Mouse (Mus musculus): ENCODE measurements around the gene Serpina3g. TPM values are rescaled to one million over a fixed set of nuclear protein-coding genes. Genes with fewer than 3 reads are reported as not detected.
A peak's percentile ranks its signal among the peaks of the same experiment; 100 is the strongest.

Gene Serpina3g
- polyA plus RNA-seq, 1 experiment from 2014 or later = 0.25 TPM

DNA sequence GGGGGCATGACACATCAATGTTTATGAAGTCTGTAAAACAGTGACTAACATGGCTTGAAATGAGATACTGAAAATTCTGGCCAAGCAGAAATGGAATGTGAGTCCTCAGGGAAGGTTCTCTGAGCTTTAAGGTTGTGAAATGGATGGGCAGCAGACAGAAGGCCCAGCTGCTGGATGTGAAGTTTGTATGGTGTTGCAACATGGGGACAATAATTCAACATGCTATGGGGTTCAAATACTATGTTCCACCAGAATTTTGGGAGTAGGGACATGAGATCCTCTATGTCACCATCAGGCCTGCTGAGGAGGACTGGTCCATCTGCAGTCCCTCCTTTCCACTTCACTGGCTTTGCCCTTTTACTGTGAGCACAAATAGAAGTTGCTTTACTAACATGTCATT is 7.3 kb downstream of the Serpina3g start:
- no peaks in the 10 kb centered on the region for H3K27me3 ChIP-seq (ENCODE audit: low read depth, poor library complexity, severe bottlenecking)
- no peak for DNase-seq (ENCODE audit: low spot score)

DNA sequence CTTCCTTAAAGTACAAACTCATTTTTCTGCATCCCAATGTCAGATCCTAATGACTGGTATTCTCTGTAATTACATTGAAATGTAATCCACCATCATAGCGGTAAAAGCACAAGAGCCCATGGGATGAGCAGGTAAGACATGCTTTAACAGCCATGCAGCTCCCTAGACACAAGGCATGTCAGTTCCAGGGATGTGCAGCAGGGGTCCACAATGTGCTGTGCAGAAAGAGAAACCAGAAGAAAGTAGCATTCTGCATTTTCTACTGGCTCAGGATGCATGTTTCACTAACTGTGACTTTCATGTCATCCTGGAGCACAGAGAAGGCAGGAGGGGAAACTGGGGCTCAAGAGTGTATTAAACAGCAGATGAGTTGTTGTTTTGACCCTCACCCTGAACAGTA is 9.0 kb downstream of the Serpina3g start:
- Histone ChIP-seq H3K36me3 (no peaks in the 10 kb centered on the region), H3K27me3 (ENCODE audit: low read depth, poor library complexity, severe bottlenecking) (no peaks in the 10 kb centered on the region), H3K9me3 (replicated peaks) (no peaks in the 10 kb centered on the region), H3K27ac (replicated peaks) (no peak overlapping the region), H3K4me1 (peaks cover 15% of the 10 kb centered on the region), H3K4me3 (no peak overlapping the region)
- no peak for DNase-seq (ENCODE audit: low spot score)
- WGBS = 83% methylated on average over 1 of the region's 1 CpGs

More for the DNA sequence above, 7.3 kb downstream of the Serpina3g start:
- Histone ChIP-seq H3K36me3 (no peaks in the 10 kb centered on the region), H3K4me3 (no peak overlapping the region), H3K9me3 (replicated peaks) (no peaks in the 10 kb centered on the region), H3K27ac (replicated peaks) (no peak overlapping the region), H3K4me1 (peaks cover 15% of the 10 kb centered on the region)

DNA sequence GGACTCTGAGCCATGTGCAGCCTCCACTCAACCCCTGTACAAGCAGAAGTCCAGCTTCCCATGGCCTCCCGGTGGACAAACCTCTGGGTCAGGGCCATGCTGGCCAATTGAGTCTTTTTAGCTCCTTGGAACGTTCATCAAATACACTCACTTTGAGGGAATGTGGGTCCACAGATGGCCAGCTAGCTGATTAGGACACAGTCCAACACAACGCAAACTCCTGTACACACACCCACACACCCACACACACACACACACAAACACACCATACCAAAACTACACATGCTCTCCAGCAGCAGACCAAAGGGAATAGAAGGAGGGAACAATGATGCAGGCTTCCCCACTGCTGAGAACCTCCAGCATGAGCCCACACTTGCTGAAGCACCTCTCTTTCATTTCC is 9.6 kb downstream of the Serpina3g start:
- 87% methylated on average over 3 of the region's 3 CpGs for whole genome bisulfite sequencing
- H3K27me3 ChIP-seq (ENCODE audit: low read depth, poor library complexity, severe bottlenecking) = no peaks in the 10 kb centered on the region
- H3K4me3 ChIP-seq = no peak overlapping the region
- H3K36me3 ChIP-seq = no peaks in the 10 kb centered on the region
- H3K9me3 ChIP-seq (replicated peaks) = no peaks in the 10 kb centered on the region
- no peak overlapping the region for H3K27ac ChIP-seq (replicated peaks)
- peaks cover 15% of the 10 kb centered on the region for H3K4me1 ChIP-seq
- DNase-seq (ENCODE audit: low spot score) = no peak

DNA sequence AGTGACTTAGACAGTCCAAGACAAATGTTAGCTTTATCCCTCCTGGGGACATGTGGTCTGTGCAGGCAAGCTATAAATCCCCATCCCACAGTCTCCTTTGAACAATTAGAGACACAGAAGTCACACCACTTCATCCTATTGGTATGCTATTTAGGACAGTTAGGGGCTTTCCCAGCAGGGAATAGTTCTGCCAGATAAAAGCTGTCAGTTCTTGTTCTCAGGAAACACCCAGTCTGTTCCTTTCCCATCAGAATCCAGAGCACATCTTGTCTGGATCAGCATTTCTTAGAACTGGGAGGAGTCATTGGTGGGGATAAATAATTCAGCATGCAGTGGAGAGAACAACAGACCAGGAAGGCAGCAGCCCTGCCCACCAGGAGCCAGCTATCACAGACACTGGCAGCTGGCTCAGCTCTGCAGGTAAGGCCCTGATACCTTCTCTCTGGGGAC is 11.5 kb downstream of the Serpina3g start:
- peak overlapping the region; percentile 55; the same call in 1 of the 2 replicates for H3K27ac ChIP-seq (replicated peaks)
- H3K9me3 ChIP-seq (replicated peaks) = no peaks in the 10 kb centered on the region
- H3K36me3 ChIP-seq = no peaks in the 10 kb centered on the region
- no peak for DNase-seq (ENCODE audit: low spot score)
- peaks cover 15% of the 10 kb centered on the region for H3K4me1 ChIP-seq
- H3K4me3 ChIP-seq = no peak overlapping the region
- no peaks in the 10 kb centered on the region for H3K27me3 ChIP-seq (ENCODE audit: low read depth, poor library complexity, severe bottlenecking)

DNA sequence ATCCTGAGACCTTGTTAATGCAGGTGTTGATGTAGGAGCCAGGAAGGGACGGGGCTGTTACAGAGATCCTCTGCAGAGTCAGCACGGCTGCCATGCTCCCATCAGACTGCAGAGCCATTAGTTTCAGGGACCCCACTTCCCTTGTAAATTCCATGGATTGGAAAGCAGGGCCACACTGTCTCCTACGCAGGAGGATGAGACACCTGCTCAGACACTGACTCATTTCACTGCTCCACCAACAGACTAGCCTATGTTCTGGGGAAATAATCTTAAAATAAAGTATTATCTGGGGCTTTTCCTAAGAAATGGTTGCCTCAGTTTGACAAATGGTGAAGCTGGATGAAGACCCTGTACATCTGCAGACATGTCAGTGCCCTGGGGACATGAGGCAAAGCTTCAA is 12.2 kb downstream of the Serpina3g start:
- no peaks in the 10 kb centered on the region for H3K9me3 ChIP-seq (replicated peaks)
- WGBS = 85% methylated on average over 3 of the region's 3 CpGs
- H3K4me1 ChIP-seq = peaks cover 15% of the 10 kb centered on the region
- peak overlapping the region; percentile 55; the same call in 1 of the 2 replicates for H3K27ac ChIP-seq (replicated peaks)
- no peak for DNase-seq (ENCODE audit: low spot score)
- no peaks in the 10 kb centered on the region for H3K27me3 ChIP-seq (ENCODE audit: low read depth, poor library complexity, severe bottlenecking)
- no peak overlapping the region for H3K4me3 ChIP-seq
- no peaks in the 10 kb centered on the region for H3K36me3 ChIP-seq

DNA sequence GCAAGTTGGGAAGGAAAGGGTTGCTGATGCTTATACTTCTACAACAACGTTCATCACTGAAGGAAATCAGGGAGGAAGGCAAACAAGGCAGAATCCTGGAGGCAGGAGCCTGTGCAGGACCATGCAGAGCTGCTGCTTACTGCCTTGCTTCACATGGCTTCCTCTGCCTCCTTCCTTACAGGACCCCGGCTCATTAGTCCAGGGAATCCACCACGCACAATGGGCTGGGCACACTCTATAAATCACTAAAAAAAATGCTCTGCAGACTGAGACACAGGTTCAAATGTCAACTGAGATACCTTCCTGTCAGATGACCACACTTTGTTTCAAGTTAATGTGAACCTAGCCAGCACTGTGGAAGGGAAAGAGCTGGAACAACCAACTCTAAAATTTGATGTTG is 25.0 kb downstream of the Serpina3g start:
- no peak overlapping the region for H3K4me3 ChIP-seq
- peaks cover 13% of the 10 kb centered on the region for H3K4me1 ChIP-seq
- no peak for DNase-seq (ENCODE audit: low spot score)
- H3K9me3 ChIP-seq (replicated peaks) = no peaks in the 10 kb centered on the region
- H3K27ac ChIP-seq (replicated peaks) = no peak overlapping the region
- 85% methylated on average over 3 of the region's 3 CpGs for WGBS
- no peaks in the 10 kb centered on the region for H3K27me3 ChIP-seq (ENCODE audit: low read depth, poor library complexity, severe bottlenecking)
- no peaks in the 10 kb centered on the region for H3K36me3 ChIP-seq

DNA sequence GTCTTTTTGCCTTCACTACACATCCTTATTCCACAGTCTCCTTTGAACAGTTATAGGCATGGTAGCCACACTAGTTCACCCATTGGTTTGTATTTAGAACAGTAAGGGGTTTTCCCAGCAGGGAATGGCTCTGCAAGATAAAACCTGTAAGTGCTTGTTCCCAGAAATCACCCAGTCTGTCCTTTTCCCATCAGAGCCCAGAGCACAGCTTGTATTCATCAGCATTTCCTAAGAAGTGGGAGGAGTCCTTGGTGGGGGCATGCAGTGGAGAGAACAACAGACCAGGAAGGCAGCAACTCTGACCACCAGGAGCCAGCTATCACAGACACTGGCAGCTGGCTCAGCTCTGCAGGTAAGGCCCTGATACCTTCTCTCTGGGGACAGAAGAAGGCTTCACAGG is 26.8 kb downstream of the Serpina3g start, which contains the start of gene Serpina3i:
Gene Serpina3i (plus strand): TSS at position 260 of the 400 bp plus-strand sequence.
- Histone ChIP-seq H3K36me3 (no peaks in the 10 kb centered on the region), H3K27me3 (ENCODE audit: low read depth, poor library complexity, severe bottlenecking) (no peaks in the 10 kb centered on the region), H3K4me1 (peaks cover 13% of the 10 kb centered on the region), H3K27ac (replicated peaks) (no peak within 1 kb of the TSS), H3K9me3 (replicated peaks) (no peaks in the 10 kb centered on the region), H3K4me3 (no peak within 1 kb of the TSS)
- DNase-seq (ENCODE audit: low spot score) = no peak

DNA sequence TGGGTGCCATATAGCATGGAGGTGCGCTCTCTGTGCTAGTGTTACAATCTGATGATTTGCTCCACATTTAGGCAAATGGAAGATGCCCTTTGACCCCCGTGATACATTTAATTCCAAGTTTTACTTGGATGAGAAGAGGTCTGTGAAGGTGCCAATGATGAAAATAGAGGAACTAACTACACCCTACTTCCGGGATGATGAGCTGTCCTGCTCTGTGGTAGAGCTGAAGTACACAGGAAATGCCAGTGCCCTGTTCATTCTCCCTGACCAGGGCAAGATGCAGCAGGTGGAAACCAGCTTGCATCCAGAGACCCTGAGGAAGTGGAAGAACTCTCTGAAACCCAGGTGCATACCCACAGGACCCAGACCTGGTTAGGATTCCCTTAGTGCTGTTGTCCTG is 30.3 kb downstream of the Serpina3g start:
- 77% methylated on average over 3 of the region's 3 CpGs for WGBS
- Histone ChIP-seq H3K36me3 (no peaks in the 10 kb centered on the region), H3K4me1 (peaks cover 4% of the 10 kb centered on the region; the same call in 1 of the 2 replicates), H3K27ac (replicated peaks) (no peak overlapping the region), H3K27me3 (ENCODE audit: low read depth, poor library complexity, severe bottlenecking) (no peaks in the 10 kb centered on the region), H3K9me3 (replicated peaks) (no peaks in the 10 kb centered on the region), H3K4me3 (no peak overlapping the region)
- no peak for DNase-seq (ENCODE audit: low spot score)

DNA sequence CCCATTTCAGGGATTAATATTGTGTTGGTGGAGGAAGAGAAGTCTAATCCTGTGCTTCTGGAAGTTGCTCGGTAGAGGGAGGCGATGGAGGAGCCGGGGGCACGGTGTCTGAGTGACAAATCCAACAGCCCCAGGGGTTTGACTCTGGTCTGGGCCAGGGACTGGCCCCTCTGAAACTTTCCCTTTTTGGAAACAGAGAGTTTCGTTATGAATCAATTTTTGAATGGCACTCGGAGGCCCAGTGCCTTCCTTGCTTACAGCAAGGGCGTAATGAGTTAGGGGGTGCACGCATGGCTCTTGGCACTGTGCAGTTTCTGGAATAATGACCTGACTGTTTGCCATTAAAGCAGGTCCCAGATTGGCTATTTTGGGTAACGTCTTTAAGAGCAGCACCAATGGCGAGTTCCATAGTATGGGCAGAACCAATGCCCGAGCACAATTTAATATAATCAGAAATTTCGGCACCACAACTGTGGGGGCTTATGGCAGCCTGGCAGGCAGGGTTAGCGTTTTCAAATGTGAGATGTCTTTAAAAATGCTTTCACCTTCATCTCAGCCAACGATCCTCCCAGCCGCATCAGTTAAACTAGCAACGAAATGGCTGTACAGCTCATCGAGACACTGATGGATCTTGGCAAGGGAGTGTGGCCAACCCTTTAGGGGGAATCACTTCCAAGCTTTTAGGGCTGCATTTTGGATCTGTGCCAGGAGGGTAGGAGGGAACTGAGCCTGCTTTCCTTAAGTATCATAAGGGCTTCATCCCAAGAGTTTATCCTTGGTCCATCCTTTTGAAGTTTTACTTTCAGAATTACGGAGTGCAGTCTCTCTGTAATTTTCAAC is 42.4 kb downstream of the Serpina3g start:
- Histone ChIP-seq H3K4me1 (no peaks in the 10 kb centered on the region), H3K4me3 (no peak overlapping the region), H3K27me3 (ENCODE audit: low read depth, poor library complexity, severe bottlenecking) (no peaks in the 10 kb centered on the region), H3K27ac (replicated peaks) (no peak overlapping the region), H3K9me3 (replicated peaks) (no peaks in the 10 kb centered on the region), H3K36me3 (no peaks in the 10 kb centered on the region)
- WGBS = 92% methylated on average over 18 of the region's 18 CpGs
- DNase-seq (ENCODE audit: low spot score) = no peak

DNA sequence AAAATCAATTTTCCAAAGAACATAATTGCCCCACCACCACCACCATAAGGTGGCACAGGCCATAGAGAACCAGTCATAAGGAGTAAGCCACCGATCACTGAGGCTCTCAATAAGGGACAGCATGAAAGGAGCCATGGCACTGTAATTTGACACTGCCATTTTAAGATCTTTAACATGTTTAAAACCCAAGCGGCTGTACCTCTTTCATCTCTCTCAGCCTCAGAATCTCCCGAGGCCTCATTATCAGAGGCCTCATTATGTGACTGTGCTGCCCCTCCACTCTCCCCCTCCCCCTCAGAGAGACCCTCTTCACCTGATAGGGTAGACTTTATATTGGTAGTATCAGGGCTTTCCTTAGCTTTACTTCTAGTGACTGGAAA is 43.0 kb downstream of the Serpina3g start:
- Histone ChIP-seq H3K4me3 (no peak overlapping the region), H3K27me3 (ENCODE audit: low read depth, poor library complexity, severe bottlenecking) (no peaks in the 10 kb centered on the region), H3K36me3 (no peaks in the 10 kb centered on the region), H3K4me1 (no peaks in the 10 kb centered on the region), H3K27ac (replicated peaks) (no peak overlapping the region), H3K9me3 (replicated peaks) (no peaks in the 10 kb centered on the region)
- DNase-seq (ENCODE audit: low spot score) = no peak
- 38% methylated on average over 3 of the region's 3 CpGs for WGBS

DNA sequence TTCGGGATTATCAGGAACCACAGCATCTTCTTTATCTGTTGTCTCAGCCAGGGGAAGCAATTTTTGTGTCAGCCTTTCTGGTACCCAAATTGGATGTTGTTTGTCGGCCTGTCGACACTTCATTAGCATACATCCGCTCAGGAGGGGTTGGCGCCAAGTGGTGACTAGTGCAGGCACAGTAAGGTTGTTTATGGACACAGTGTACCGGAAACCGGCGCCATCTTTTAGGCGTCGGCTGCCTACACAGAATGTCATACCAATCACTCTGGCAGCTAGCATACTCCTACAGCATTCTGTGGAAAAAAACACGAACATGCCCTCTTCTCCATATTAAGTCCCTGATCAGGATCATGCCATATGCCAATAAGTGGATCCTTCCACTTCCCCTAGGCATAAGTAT is 47.3 kb downstream of the Serpina3g start:
- H3K4me1 ChIP-seq = no peaks in the 10 kb centered on the region
- H3K9me3 ChIP-seq (replicated peaks) = peaks cover 10% of the 10 kb centered on the region; the same call in 1 of the 2 replicates
- no peaks in the 10 kb centered on the region for H3K36me3 ChIP-seq
- DNase-seq (ENCODE audit: low spot score) = no peak
- 96% methylated on average over 11 of the region's 11 CpGs for WGBS
- no peaks in the 10 kb centered on the region for H3K27me3 ChIP-seq (ENCODE audit: low read depth, poor library complexity, severe bottlenecking)
- H3K4me3 ChIP-seq = no peak overlapping the region
- no peak overlapping the region for H3K27ac ChIP-seq (replicated peaks)

DNA sequence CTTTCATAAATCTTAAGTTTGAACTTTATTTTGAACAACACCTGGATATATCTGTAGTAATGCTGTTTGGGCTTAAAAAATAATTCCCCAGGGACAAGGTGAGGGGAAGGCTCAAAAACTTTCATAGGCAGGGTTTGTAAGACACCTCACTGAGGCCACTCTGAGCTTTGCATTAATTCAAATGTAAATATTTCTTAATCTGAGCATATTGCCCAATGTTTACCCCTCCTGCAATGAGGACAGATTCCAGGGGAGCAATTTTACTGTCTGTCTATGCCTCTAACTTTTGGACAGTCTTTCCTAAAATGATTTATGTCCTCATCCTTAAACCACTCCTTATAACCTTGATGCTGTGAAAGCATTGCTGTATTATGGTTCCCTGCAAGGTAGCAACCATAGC is 52.3 kb downstream of the Serpina3g start:
- H3K27me3 ChIP-seq (ENCODE audit: low read depth, poor library complexity, severe bottlenecking) = no peaks in the 10 kb centered on the region
- H3K36me3 ChIP-seq = no peaks in the 10 kb centered on the region
- DNase-seq (ENCODE audit: low spot score) = no peak
- no peak overlapping the region for H3K4me3 ChIP-seq
- no peaks in the 10 kb centered on the region for H3K4me1 ChIP-seq
- no peak overlapping the region for H3K27ac ChIP-seq (replicated peaks)
- peaks cover 10% of the 10 kb centered on the region; the same call in 1 of the 2 replicates for H3K9me3 ChIP-seq (replicated peaks)

DNA sequence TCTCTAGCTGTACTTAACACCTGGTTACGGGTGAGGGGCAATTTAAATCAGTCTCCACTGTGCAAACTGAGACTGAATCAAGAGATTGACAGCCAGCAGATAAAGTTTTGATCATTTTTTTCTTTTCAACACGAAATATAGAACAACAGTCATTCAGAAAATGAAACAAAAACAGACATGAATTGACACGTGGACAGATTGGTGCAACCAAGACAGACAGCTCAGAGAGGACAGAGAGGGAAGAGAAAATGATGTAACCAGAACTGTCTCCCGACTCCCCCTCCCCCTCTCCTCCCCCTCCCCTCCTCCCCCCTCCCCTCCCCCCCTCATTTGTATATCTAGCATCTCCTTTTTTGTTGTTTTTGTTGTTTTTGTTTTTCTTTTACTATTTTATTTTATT is 53.8 kb downstream of the Serpina3g start:
- DNase-seq (ENCODE audit: low spot score) = no peak

More for the DNA sequence above, 53.8 kb downstream of the Serpina3g start:
- no peaks in the 10 kb centered on the region for H3K27me3 ChIP-seq (ENCODE audit: low read depth, poor library complexity, severe bottlenecking)
- 54% methylated on average over 4 of the region's 4 CpGs for WGBS
- H3K4me3 ChIP-seq = no peak overlapping the region
- peaks cover 10% of the 10 kb centered on the region; the same call in 1 of the 2 replicates for H3K9me3 ChIP-seq (replicated peaks)
- no peaks in the 10 kb centered on the region for H3K36me3 ChIP-seq
- H3K27ac ChIP-seq (replicated peaks) = no peak overlapping the region
- H3K4me1 ChIP-seq = no peaks in the 10 kb centered on the region

Data from midbrain, embryonic 10.5 days (tissue).